Mouse (Mus musculus): Measurements from ENCODE around the gene Sorcs3. TPM values are rescaled to one million over a fixed set of nuclear protein-coding genes. Genes with fewer than 3 reads are reported as not detected.

Gene Sorcs3
- polyA plus RNA-seq (2012; rRNA removed), result 0.01 and 0.03 TPM in 2 replicates

GRCm38 (mm10) chr19:48205929-48206814 is at the start of gene Sorcs3:
Gene Sorcs3 (plus strand): TSS chr19:48206025.
- WGBS, result 2% methylated on average over 70 of the region's 70 CpGs
- H3K4me1 ChIP-seq (ENCODE audit: control insufficient read depth, insufficient read depth, insufficient read length, low read length), result no peaks in the 10 kb centered on the region

GRCm38 (mm10) chr19:48165341-48165740 is 40.5 kb upstream of the Sorcs3 start:
- H3K4me1 ChIP-seq (ENCODE audit: control insufficient read depth, insufficient read depth, insufficient read length, low read length), result no peaks in the 10 kb centered on the region
- no peak overlapping the region for H3K27ac ChIP-seq (ENCODE audit: insufficient read depth, low read depth, low read length)
- no peaks in the 10 kb centered on the region for H3K27me3 ChIP-seq (ENCODE audit: control insufficient read depth, insufficient read depth, low read length)
- no peak overlapping the region for H3K4me3 ChIP-seq (ENCODE audit: low read depth, low read length)
- whole genome bisulfite sequencing, result 85% methylated on average over 3 of the region's 3 CpGs
- no peaks in the 10 kb centered on the region for H3K36me3 ChIP-seq (ENCODE audit: control insufficient read depth, insufficient read depth, low read length)
- no peak for TF ChIP-seq POLR2A (IDR thresholded peaks at IDR 0.05; ENCODE audit: low read depth, low read length)
- no peak for TF ChIP-seq CTCF (IDR thresholded peaks at IDR 0.05; ENCODE audit: extremely low read depth, insufficient read length, insufficient replicate concordance, low read depth, low read length)

More at GRCm38 (mm10) chr19:48205929-48206814, at the start of gene Sorcs3:
- TF ChIP-seq CTCF (IDR thresholded peaks at IDR 0.05; ENCODE audit: extremely low read depth, insufficient read length, insufficient replicate concordance, low read depth, low read length) (no peak), POLR2A (IDR thresholded peaks at IDR 0.05; ENCODE audit: low read depth, low read length) (no peak)
- H3K27me3 ChIP-seq (ENCODE audit: control insufficient read depth, insufficient read depth, low read length), result peaks cover 9% of the 10 kb centered on the region
- H3K4me3 ChIP-seq (ENCODE audit: low read depth, low read length), result no peak within 1 kb of the TSS
- H3K36me3 ChIP-seq (ENCODE audit: control insufficient read depth, insufficient read depth, low read length), result no peaks in the 10 kb centered on the region
- H3K27ac ChIP-seq (ENCODE audit: insufficient read depth, low read depth, low read length), result no peak within 1 kb of the TSS

- Histone ChIP-seq H3K27ac (ENCODE audit: insufficient read depth, low read depth, low read length) (no peak overlapping the region), H3K4me1 (ENCODE audit: control insufficient read depth, insufficient read depth, insufficient read length, low read length) (no peaks in the 10 kb centered on the region), H3K36me3 (ENCODE audit: control insufficient read depth, insufficient read depth, low read length) (no peaks in the 10 kb centered on the region), H3K27me3 (ENCODE audit: control insufficient read depth, insufficient read depth, low read length) (no peaks in the 10 kb centered on the region), H3K4me3 (ENCODE audit: low read depth, low read length) (no peak overlapping the region)
- WGBS, result 49% methylated on average over 1 of the region's 1 CpGs
- TF ChIP-seq CTCF (IDR thresholded peaks at IDR 0.05; ENCODE audit: extremely low read depth, insufficient read length, insufficient replicate concordance, low read depth, low read length) (no peak), POLR2A (IDR thresholded peaks at IDR 0.05; ENCODE audit: low read depth, low read length) (no peak)
These were observed 38.7 kb upstream of the Sorcs3 start for GRCm38 (mm10) chr19:48167110-48167509.

- 52% methylated on average over 5 of the region's 5 CpGs for WGBS
- no peak overlapping the region for H3K27ac ChIP-seq (ENCODE audit: insufficient read depth, low read depth, low read length)
- H3K27me3 ChIP-seq (ENCODE audit: control insufficient read depth, insufficient read depth, low read length), result no peaks in the 10 kb centered on the region
- no peaks in the 10 kb centered on the region for H3K4me1 ChIP-seq (ENCODE audit: control insufficient read depth, insufficient read depth, insufficient read length, low read length)
- H3K36me3 ChIP-seq (ENCODE audit: control insufficient read depth, insufficient read depth, low read length), result no peaks in the 10 kb centered on the region
- H3K4me3 ChIP-seq (ENCODE audit: low read depth, low read length), result no peak overlapping the region
- TF ChIP-seq CTCF (IDR thresholded peaks at IDR 0.05; ENCODE audit: extremely low read depth, insufficient read length, insufficient replicate concordance, low read depth, low read length), result no peak
These were observed 37.5 kb upstream of the Sorcs3 start for GRCm38 (mm10) chr19:48168284-48168683.

- H3K4me3 ChIP-seq (ENCODE audit: low read depth, low read length), result no peak overlapping the region
- H3K27ac ChIP-seq (ENCODE audit: insufficient read depth, low read depth, low read length), result no peak overlapping the region
- H3K27me3 ChIP-seq (ENCODE audit: control insufficient read depth, insufficient read depth, low read length), result no peaks in the 10 kb centered on the region
- 69% methylated on average over 4 of the region's 4 CpGs for WGBS
- TF ChIP-seq POLR2A (IDR thresholded peaks at IDR 0.05; ENCODE audit: low read depth, low read length) (no peak), CTCF (IDR thresholded peaks at IDR 0.05; ENCODE audit: extremely low read depth, insufficient read length, insufficient replicate concordance, low read depth, low read length) (no peak)
- H3K4me1 ChIP-seq (ENCODE audit: control insufficient read depth, insufficient read depth, insufficient read length, low read length), result no peaks in the 10 kb centered on the region
- no peaks in the 10 kb centered on the region for H3K36me3 ChIP-seq (ENCODE audit: control insufficient read depth, insufficient read depth, low read length)
These were observed 31.1 kb upstream of the Sorcs3 start for GRCm38 (mm10) chr19:48174717-48175116.

- Histone ChIP-seq H3K4me3 (ENCODE audit: low read depth, low read length) (no peak overlapping the region), H3K36me3 (ENCODE audit: control insufficient read depth, insufficient read depth, low read length) (no peaks in the 10 kb centered on the region), H3K27me3 (ENCODE audit: control insufficient read depth, insufficient read depth, low read length) (peaks cover 9% of the 10 kb centered on the region), H3K27ac (ENCODE audit: insufficient read depth, low read depth, low read length) (no peak overlapping the region), H3K4me1 (ENCODE audit: control insufficient read depth, insufficient read depth, insufficient read length, low read length) (no peaks in the 10 kb centered on the region)
- 5% methylated on average over 22 of the region's 22 CpGs for WGBS
- TF ChIP-seq CTCF (IDR thresholded peaks at IDR 0.05; ENCODE audit: extremely low read depth, insufficient read length, insufficient replicate concordance, low read depth, low read length), result peak; percentile 43; the same call in 1 of the 2 replicates
- TF ChIP-seq POLR2A (IDR thresholded peaks at IDR 0.05; ENCODE audit: low read depth, low read length), result no peak
These were observed 1.8 kb upstream of the Sorcs3 start for GRCm38 (mm10) chr19:48203928-48204470.

GRCm38 (mm10) chr19:48204476-48204875 is 1.3 kb upstream of the Sorcs3 start:
- no peaks in the 10 kb centered on the region for H3K36me3 ChIP-seq (ENCODE audit: control insufficient read depth, insufficient read depth, low read length)
- peaks cover 9% of the 10 kb centered on the region for H3K27me3 ChIP-seq (ENCODE audit: control insufficient read depth, insufficient read depth, low read length)
- WGBS, result 4% methylated on average over 8 of the region's 8 CpGs
- H3K4me1 ChIP-seq (ENCODE audit: control insufficient read depth, insufficient read depth, insufficient read length, low read length), result no peaks in the 10 kb centered on the region
- no peak overlapping the region for H3K27ac ChIP-seq (ENCODE audit: insufficient read depth, low read depth, low read length)
- no peak for TF ChIP-seq POLR2A (IDR thresholded peaks at IDR 0.05; ENCODE audit: low read depth, low read length)
- no peak for TF ChIP-seq CTCF (IDR thresholded peaks at IDR 0.05; ENCODE audit: extremely low read depth, insufficient read length, insufficient replicate concordance, low read depth, low read length)
- H3K4me3 ChIP-seq (ENCODE audit: low read depth, low read length), result no peak overlapping the region
